Mouse (Mus musculus) stomach, postnatal 0 days (tissue): ENCODE measurements around the gene Gm9936.

Experiments
- CTCF ChIP-seq: IDR thresholded peaks from 2 replicates; pipeline ENCODE4 v1.5.1; 2016; ENCODE audit warnings: antibody characterized with exemption, low read depth, mild to moderate bottlenecking, moderate library complexity
- EP300 ChIP-seq: optimal IDR thresholded peaks from 2 replicates; pipeline ENCODE3; 2016; ENCODE audit warnings: antibody characterized with exemption

GRCm38 (mm10) chr5:114879399-114879798 is 20.9 kb upstream of the Gm9936 start:
- TF ChIP-seq CTCF (no peak), EP300 (no peak)
